Mouse (Mus musculus) kidney, postnatal 14 days (tissue): ENCODE measurements around the gene Sod1.
"Not testable (repeated sequence)": the region's sequence is repeated elsewhere in the genome, so short reads cannot be mapped to it uniquely, and the experiment has no call there.

ENCODE experiments used
- DNase-seq: peaks from one replicate; pipeline ENCODE4 v3.0.0; 2022; ENCODE audit warnings: mixed read lengths

Sod1 gene

DNA sequence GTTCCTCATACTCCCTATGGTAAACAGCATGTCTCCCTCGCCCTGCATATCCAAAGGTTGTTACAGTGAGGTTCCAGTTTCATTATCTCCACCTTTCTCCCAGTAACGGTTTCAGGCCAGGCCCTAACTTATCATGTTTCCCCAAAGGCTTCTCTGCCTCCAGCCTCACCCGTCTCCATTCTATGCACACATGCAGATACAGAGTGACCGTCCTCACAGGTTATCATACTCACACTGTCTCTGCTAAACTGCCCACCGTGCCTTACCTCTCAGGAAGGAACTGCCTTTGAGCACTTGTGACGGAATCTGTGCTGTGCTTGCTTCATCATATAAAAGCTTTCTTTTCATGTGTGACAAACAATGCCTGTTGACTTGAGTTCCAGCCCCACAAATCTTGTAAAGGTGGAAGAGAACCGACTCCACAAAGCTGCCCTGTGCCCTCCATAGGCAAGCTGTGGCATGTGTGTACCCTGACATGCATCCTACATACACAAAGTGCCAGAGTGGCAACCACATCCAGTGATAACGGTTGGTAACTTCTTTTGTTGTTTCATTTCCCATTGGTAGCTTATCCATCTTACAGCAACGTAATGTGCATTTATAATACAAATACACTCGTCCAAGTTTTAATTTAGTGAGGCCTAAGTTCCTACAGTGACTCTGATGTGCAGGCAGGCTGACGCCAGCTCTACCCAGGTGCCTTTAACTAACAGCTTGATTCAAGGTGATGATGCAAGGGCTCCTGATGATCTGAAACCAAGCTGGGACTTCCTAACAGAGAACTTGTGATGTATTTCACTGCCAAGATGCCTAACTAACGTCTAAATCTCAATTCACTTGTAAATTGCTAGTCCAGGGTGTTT is 6.8 kb upstream of the Sod1 start:
- no peak for DNase-seq

DNA sequence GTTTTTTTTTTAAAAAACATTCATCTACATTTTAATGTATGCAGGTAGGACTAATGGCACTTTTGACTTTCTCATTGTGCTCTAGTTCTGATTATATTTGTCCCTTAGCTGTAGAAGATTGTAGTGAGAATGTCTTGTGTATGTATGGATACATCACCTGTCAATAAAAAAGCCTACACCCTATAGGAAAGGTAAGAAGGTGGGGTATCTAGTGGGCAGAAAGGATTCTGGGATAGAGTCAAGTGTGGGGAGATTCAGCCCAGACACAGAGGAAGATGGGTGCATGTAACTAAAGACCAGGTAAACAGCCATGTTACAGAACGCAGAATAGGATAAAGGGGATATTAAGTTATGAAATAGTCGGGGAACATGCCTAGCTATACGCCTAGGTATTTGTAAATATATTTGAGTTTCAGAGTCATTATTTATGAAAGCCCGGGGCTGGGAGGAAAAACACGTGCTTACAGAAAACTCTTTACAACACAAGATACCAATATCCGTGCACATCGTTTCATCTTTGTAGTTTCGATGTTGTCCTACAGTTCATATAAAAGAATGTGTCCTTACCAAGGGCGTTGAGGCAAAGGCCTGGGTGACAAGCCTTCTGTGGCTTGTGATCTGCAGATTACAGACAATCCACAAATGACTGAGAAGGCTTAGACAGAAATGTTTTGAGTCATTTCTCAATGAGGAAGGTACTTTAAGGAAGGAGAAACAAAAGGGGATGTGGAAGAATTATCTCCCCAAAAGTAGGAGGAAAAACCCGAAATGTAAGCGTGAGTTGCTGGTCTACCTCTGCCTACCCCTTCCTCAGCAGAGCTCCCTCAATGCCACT is 5.6 kb upstream of the Sod1 start:
- DNase-seq = no peak

DNA sequence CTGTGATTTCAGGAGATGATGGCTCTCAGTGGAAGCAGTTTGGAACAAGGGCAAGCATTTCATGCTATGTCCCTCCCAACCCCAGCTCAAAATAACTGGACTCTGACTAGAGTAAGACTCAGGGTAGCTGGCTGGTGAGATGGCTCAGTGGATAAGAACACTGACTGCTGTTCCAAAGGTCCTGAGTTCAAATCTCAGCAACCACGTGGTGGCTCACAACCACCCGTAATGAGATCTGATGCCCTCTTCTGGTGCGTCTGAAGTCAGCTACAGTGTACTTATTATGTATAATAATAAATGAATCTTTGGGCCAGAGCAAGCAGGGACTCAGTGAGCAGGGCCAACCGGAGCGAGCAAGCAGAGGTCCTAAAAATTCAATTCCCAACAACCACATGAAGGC is 4.7 kb upstream of the Sod1 start:
- DNase-seq = not testable (repeated sequence)

DNA sequence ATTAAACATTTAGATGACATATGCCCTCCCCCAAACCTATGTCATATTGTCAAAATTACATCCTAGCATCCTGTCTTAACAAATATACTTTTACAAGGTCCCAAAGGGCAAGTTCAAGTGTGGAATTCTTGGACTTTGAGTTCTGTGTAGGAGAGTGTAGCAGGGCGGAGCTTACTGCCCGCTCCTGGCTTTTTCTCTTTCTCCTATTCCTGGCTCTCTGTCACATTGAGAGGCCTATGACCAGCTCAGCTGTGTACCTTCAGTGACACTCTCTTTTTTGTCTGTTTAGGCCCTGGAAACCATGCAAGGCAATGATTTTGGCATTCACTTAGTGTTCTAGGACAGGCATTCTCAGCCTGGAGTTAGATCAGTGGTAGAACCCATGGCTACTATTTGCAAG is 4.1 kb upstream of the Sod1 start:
- DNase-seq = peak; percentile 39

DNA sequence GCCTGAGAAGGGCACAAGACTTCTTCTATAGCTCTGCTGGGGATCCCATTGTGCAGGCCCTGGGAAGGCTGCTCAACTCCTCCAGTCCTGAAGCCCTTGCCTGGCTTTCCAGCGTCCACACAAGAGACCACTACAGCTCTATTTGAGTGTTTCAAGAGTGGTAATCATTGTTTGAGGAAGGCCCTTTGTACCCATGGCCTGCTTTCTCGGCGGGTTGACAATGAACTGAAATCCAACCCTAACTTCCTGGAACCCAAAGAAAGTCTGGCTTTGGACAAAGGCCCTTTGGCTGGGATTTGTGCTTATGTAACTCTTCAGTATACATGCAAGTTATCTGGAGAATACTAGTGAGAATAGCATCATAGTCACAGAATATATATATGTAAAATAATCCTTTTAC is 3.2 kb upstream of the Sod1 start:
- peak; percentile 51 for DNase-seq

DNA sequence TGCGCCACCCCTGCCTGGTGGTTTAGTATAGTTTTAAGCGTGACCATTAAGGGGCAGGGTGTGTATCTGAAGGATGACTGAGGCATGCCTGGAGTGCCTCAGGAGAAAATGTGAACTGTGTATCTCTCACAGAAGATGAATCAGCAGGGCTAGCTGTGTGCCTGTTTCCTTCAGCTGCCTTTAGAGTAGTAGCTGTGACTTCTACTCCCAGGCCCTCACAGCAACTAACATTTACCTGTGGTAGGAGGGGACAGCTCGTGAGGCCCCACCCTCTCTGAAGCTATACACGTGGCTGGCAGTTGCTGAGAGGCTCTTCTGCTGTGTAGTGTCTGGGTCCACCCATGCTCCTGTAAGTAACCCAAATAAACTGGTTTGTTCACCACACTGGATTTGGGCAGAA is 2.6 kb upstream of the Sod1 start:
- DNase-seq = no peak

DNA sequence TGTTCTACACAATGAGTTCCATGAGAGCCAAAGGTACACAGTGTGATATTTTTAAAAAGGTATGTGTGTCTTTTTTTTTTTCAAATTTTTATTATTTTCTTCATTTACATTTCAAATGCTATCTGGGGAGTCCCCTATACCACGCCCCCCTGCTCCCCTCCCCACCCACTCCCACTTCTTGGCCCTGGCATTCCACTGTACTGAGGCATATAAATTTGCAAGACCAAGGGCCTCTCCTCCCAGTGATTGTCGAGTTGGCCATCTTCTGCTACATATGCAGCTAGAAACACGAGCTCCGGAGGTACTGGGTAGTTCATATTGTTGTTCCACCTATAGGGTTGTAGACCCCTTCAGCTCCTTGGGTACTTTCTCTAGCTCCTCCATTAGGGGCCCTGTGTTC is 1.1 kb upstream of the Sod1 start:
- DNase-seq = not testable (repeated sequence)

DNA sequence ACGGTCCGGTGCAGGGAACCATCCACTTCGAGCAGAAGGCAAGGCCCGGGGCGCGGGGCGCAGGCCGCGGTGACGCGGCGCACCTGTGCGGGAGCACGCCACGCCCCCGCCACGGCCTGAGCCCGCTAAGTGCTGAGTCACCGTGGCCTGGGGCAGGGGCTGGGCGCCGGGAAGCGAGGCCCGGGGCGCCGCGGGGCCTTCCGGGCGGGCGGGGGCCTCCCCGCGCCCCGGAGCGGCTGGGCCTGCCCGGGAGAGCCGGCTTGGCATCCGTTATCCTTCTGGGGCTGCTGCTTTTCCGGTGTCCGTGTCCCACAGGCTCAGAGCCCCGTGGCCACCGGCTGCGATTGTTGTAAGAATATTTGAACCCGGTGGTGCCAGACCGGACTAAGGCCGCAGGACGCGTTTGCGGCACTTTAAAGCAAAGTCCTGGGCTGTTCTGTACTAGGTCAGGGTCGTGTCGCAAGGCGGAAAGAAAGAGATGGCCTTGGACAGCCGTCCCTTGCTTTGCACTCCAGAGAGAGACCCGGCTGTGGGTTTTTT is 408 bp downstream of the Sod1 start:
- DNase-seq = no peak

DNA sequence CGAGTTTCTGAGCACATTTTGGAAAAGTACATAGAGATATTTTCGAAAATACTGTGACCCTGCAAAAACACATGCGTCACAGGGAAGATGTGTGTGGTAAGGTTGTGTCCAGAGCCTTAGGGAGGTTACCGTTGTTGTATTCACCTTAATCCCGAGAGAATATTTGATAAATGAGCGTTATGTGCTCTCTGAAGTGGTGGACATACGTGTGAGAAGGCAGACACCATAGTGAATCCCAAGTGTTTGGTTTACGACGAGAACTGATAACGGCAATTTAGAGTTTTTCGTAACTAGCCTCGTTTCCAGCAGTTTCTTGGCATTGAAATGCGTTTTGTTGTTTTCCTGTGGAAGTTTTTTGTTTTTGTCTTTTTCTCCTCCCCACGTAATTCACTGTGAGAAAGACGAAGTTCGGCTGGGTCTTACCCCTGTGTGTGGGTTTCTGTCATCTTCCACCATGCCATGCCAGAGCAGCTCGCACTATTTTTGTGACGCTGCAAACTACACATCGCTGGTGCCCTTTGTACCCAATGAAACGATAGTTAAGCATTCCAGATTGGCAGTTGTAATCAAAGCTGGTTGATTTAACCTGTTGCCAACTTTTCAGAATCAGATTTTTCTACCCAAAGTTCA is 1.0 kb downstream of the Sod1 start:
- DNase-seq = no peak

DNA sequence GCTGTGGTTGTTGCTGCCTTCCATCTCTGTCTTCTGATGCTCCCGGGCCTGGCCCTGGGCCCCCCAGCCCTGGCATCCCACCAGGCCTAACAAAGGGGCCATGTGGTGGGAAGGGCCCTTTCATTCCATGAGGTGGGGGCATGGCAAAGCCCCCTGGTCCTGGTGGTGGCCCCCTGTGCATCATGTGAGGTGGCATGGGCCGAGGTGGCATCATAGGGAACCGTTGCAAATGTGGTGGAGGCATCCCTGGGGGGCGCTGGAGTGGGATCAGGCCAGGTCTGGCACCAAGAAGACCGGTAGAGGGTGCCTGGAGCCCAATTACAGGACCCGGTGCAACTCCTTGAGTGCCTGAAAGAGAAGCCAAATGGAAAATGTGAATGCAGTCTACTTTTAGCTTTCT is 9.3 kb downstream of the Sod1 start:
- no peak for DNase-seq

DNA sequence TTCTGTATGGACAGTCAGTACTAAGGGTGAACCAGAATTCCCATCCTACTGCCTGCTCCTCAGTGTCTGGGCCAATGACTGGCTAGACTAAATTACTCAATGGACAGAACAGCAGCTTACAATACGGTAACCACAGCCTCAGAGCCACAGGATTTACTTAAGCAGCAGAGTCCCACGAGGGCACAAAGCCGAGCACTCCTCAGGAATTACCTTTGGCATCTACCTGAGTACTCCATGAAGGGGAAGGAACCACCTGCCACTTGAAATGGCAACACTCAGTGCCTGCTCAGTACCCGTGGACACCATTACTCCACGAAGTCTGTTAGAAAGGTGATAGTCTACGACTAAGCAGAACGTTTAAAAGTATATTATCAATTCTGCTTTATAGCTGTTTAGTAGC is 10.7 kb downstream of the Sod1 start:
- no peak for DNase-seq

DNA sequence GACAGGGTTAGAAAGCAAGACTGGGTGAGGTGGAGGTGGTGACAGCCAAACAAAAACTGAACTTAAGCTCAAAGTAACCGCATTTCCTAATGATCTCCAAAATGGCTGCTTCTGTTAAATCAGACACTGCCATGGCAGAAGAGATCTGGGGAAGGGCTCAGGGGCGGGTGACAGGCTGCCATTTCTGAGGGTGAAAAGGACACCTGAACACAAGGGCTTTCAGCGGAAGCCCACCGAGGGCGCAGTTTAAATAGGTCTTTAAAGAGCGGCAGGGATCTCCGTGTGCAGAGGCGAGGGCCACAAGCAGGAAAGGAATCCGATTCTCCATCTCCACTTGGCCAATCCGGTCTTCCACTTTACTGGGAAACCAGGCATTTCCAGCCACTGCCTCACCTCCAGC is 13.1 kb downstream of the Sod1 start:
- DNase-seq = no peak

DNA sequence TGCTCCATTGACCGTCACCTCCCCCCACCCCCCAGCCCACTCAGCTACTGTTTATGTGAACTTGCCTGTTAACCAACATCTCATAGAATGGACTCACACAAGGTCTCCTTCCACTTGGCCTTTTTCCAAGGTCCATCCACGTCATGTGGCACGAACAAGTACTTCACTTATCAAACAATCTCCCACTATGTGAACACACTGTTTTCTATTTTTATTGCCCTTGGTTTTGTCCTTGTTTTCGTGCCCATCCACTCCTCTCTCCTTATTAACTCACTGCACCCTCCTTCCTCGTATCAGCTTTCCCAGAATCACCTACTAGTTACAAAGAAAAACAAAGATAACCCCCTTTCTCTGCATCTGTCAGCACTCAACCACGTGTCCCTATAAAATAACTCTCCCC is 14.1 kb downstream of the Sod1 start:
- no peak for DNase-seq

DNA sequence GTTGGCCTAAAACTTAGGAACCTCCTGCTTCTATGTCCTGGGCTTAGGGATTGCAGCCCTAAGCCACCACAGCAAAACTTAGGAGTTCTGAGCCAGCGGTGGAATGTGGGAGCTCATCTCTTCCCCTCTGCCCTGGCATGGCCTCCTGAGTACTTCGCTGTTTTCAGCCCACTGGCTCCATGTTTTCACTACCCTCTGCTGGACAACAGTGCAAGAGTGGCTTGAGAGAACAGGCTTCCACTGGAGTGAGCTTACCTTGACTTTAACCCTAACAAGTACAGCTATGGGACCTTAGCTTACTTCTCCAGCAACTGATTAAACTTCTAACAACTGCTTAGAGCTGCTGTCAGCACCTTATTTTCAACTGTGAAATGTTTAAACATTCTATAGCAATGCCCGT is 14.6 kb downstream of the Sod1 start:
- no peak for DNase-seq

DNA sequence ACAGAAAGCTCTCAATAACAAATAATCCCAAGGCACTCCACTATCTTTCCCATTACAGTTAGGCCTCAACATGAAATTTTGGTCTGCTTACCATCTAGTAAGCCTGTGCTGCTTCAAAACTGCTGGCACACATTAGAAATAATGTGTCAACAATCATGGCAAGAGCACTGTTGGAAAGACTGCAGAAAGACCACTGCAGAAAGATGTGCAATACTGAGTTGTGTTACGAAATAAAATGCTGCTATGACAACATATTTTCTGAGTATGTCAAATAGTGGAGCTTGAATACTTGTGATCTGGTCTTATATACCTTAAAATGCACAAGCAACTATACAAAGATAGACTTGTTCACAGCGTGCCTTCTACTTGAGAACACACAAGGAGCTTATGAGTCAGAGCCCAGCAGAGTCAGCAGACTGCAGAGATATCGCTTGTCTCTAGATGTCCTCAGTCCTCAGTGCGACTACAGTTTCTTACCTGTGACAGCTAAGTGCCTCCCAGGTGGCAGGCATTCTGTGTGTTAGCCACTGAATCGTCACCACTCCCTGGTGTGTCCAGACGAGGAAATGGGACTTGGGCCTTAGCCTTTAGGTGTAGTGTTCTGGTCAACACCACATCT is 18.7 kb downstream of the Sod1 start:
- DNase-seq = no peak

DNA sequence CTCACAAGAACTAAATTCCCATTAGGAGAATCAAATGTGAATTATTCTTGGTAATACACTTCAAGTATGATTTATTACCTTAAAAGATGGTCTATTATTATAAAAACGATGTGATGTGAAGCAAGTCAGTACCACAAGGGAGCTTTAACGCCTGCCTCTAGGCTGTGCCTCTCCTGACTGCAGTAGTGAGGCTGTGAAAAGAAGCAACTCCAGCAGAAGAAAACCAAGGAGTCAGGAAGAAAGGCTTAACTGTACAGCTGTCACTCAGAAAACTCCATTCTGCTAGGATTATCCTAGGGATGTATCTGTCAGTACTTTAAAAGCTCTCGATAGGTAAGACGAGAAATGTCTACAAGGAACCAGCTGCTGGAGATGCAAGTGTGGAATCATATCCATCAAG is 21.3 kb downstream of the Sod1 start:
- no peak for DNase-seq

DNA sequence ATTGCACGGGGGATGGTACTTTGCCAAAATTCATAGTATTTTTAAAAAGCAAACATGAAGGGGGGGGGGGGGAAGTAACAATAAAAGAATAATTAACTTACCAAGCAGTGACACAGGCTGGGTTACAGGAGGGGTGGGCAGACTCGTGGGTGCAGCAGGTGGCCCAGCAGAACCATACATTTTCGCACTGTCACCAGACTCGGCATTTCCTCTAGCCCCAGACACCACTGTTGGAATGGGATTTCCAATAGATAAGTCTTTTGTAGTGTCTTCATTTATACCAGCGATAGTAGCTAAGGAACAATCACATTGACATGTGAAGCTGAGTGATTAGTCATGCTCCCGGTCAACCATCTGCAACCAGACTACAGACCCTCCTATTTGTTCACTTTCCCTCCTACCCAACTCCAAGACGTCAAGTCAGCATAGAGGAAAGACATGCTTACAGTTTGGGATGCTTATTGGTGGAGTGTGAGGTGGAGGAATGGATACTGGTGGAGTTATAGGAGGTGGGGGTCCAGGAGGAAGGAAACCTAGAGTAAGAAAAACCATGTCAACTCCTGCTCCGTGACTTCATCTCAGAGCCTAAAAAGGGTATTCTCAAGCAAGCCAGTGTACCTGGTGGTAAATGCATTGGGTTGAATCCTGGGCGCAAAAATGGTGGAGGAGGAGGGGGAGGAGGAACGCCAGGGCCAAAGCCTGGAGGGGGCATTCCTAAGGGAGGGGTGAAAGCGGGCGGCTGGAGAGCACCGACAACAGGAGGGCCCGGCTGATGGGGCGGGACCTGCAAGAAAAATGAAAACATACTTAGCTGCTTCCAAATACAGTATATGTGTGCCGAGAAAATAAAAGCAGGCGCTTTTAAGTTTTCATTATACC is 22.1 kb downstream of the Sod1 start:
- DNase-seq = no peak

DNA sequence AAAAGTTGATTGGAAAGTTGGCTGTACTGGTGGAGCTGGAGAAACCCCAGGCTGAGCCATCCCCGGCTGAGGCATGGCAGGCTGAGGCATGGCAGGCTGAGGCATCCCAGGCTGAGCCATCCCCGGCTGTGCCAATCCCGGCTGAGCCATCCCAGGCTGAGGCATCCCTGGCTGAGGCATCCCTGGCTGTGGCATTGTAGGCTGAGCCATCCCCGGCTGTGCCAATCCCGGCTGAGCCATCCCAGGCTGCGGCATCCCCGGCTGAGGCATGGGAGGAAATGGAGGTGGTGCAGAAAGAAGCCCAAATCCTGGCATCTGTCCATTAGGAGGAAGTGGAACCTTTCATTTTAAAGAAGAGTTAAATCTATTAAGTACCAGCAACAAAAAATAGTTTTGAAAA is 29.5 kb downstream of the Sod1 start:
- DNase-seq = no peak

DNA sequence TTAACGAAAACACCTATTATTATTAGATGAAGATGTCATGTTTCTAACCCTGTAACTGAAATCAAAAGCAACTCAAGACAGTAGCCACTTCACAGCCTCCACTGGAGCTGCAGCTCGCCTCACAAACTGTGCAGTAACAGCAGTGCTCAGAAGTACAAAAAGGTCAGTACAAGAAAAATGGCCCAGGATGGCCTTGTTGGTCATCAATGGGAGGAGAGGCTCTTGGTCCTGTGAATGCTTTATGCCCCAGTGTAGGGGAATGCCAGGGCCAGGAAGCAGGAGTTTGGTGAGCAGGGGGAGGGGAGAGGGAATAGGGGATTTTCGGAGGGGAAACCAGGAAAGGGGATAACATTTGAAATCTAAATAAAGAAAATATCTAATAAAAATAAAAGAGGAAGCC is 30.7 kb downstream of the Sod1 start:
- DNase-seq = not testable (repeated sequence)

DNA sequence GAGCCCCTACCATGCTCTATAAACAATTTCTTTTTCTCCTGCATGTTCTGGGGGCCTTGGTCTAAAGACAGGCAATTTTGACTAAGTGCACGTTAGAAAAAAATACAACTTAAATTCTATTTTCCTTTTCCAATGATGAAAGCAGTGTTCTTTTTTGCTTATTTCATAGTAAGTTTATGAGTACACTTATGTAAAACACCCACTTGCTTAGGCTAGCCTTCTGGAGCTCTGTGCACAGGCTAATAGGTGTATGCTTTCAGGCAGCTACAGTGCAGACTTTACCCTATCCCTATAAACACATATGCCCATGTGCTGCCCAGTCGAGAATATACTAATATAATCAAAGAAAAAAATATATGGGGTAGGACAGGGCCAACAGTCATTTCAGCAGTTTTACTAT is 32.0 kb downstream of the Sod1 start:
- no peak for DNase-seq

DNA sequence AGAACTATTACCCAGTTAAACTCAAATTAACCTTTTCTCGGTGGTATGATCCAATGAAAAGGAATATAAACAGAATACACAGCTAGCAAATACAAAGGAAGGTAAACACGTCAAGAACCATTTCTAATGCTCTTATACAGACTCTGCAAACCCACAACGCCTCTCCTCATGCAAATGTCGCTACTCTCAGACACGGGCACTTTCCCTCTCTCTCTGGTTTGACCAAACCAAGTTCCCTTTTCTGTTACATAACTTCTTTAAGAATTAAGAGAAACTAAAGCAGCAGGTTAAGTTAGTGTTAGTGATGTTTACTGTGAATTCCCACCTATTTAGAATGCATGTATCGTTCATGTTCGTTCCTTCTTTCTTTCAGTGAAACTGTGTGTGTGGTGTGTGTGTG is 38.4 kb downstream of the Sod1 start:
- no peak for DNase-seq

DNA sequence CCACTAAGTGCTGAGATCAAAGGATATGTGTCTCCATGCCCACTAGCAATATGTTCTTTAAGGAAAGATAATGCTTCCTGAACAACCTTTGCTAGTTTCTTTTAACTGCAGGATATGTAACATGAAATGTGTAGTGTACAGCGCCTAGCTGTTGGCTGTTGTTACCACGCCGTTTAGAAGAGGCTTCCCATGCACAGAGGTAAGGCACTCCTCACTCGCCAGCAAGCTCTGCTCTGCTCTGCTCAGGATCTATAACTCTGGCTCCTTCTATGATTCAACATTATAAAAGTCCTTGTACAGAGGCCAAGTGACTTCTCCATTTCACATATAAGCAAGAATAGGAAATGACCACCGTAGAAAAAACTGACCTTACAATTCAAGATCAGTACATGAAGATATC is 39.1 kb downstream of the Sod1 start:
- no peak for DNase-seq
